Mouse (Mus musculus) MEL (cell line): ENCODE data around the gene Krtcap3. TPM values are rescaled to one million over a fixed set of nuclear protein-coding genes. Genes with fewer than 3 reads are reported as not detected.

Experiments
- DNase-seq: peaks from one replicate; pipeline ENCODE4 v3.0.0; 2011; ENCODE audit warnings: low read depth, low spot score
- H3K27ac ChIP-seq: 2 replicates; pipeline ENCODE4 v1.5.1; 2012; ENCODE audit warnings: low read depth, mild to moderate bottlenecking, control low read depth, low read length, moderate library complexity; ENCODE audit not compliant: control insufficient read depth
- H3K27me3 ChIP-seq, 2 experiments: fragments of 150-350 bp in 1 of 2; sonication (generic) in 1 of 2; 2 replicates each; pipeline ENCODE4 v1.6.1; 2012; ENCODE audit warnings: low read length in 2 of 2, mild to moderate bottlenecking in 2 of 2, improper control_type of control experiment in 1 of 2, moderate library complexity in 1 of 2; ENCODE audit not compliant: insufficient read depth in 2 of 2, control insufficient read depth in 1 of 2
- H3K36me3 ChIP-seq, 2 experiments: 2 replicates each; pipeline ENCODE4 v1.6.1; 2012 to 2014; ENCODE audit warnings: low read length in 2 of 2, improper control_type of control experiment in 1 of 2, inconsistent platforms in 1 of 2, mild to moderate bottlenecking in 1 of 2; ENCODE audit not compliant: insufficient read depth in 2 of 2, control insufficient read depth in 1 of 2
- H3K4me1 ChIP-seq, 2 experiments: fragments of 150-350 bp in 1 of 2; sonication (generic) in 1 of 2; 2 replicates each; pipeline ENCODE4 v1.6.1; 2012; ENCODE audit warnings: low read length in 2 of 2, improper control_type of control experiment in 1 of 2, mild to moderate bottlenecking in 1 of 2; ENCODE audit not compliant: insufficient read depth in 2 of 2, control insufficient read depth in 1 of 2
- H3K4me3 ChIP-seq, 2 experiments: fragments of 150-350 bp in 1 of 2; sonication (generic) in 1 of 2; 2 replicates each; pipeline ENCODE4 v1.5.1; 2012; ENCODE audit warnings: low read depth in 2 of 2, low read length in 2 of 2, mild to moderate bottlenecking in 2 of 2, moderate library complexity in 2 of 2, control low read depth in 1 of 2, improper control_type of control experiment in 1 of 2; ENCODE audit not compliant: control insufficient read depth in 1 of 2, insufficient read depth in 1 of 2
- H3K79me2 ChIP-seq: 2 replicates; pipeline ENCODE4 v1.6.1; 2012; ENCODE audit warnings: mild to moderate bottlenecking, low read length, moderate library complexity; ENCODE audit not compliant: control insufficient read depth, poor library complexity, insufficient read depth
- H3K9ac ChIP-seq: 2 replicates; pipeline ENCODE4 v1.6.1; 2012; ENCODE audit warnings: low read depth, mild to moderate bottlenecking, control low read depth, low read length, moderate library complexity; ENCODE audit not compliant: control insufficient read depth, poor library complexity, severe bottlenecking
- H3K9me3 ChIP-seq: fragments of 150-350 bp; sonication (generic); replicated peaks from 2 replicates; pipeline ENCODE4 v1.6.1; 2012; ENCODE audit warnings: mild to moderate bottlenecking, low read length, improper control_type of control experiment, moderate library complexity; ENCODE audit not compliant: insufficient read depth
- CHD1 ChIP-seq: IDR thresholded peaks from 2 replicates; pipeline ENCODE4 v1.6.1; 2012; ENCODE audit warnings: low read depth, mild to moderate bottlenecking, inconsistent platforms, low read length, improper control_type of control experiment
- CHD2 ChIP-seq: IDR thresholded peaks from 2 replicates; pipeline ENCODE4 v1.6.1; 2011; ENCODE audit warnings: low read length, improper control_type of control experiment
- CTCF ChIP-seq, 3 experiments: IDR thresholded peaks in 2 of 3; conservative IDR thresholded peaks in 1 of 3; 2 replicates each; pipeline ENCODE4 v1.5.1; 2011 to 2012; ENCODE audit warnings: low read length in 3 of 3, low read depth in 2 of 3, mild to moderate bottlenecking in 2 of 3, improper control_type of control experiment in 1 of 3, inconsistent platforms in 1 of 3, mixed read lengths in 1 of 3, moderate library complexity in 1 of 3; ENCODE audit not compliant: control insufficient read depth in 1 of 3, insufficient read depth in 1 of 3, poor library complexity in 1 of 3, severe bottlenecking in 1 of 3
- E2F4 ChIP-seq: IDR thresholded peaks from 2 replicates; pipeline ENCODE4 v1.6.1; 2011; ENCODE audit warnings: low read depth, low read length, improper control_type of control experiment, borderline replicate concordance
- ELF1 ChIP-seq: IDR thresholded peaks from 2 replicates; pipeline ENCODE4 v1.6.1; 2014; ENCODE audit warnings: low read depth, mild to moderate bottlenecking, inconsistent platforms, low read length, improper control_type of control experiment, moderate library complexity
- GABPA ChIP-seq: IDR thresholded peaks from 2 replicates; pipeline ENCODE4 v1.6.1; 2012; ENCODE audit warnings: low read depth, mild to moderate bottlenecking, inconsistent platforms, low read length, improper control_type of control experiment, moderate library complexity
- GATA1 ChIP-seq: IDR thresholded peaks from 2 replicates; pipeline ENCODE4 v1.6.1; 2011; ENCODE audit warnings: low read depth, low read length, improper control_type of control experiment
- HCFC1 ChIP-seq: IDR thresholded peaks from 2 replicates; pipeline ENCODE4 v1.6.1; 2012; ENCODE audit warnings: low read depth, mild to moderate bottlenecking, inconsistent platforms, low read length, improper control_type of control experiment, moderate library complexity
- KAT2A ChIP-seq: conservative IDR thresholded peaks from 2 replicates; pipeline ENCODE4 v1.6.1; 2012; ENCODE audit warnings: low read depth, low read length, improper control_type of control experiment, inconsistent platforms
- MAFK ChIP-seq: IDR thresholded peaks from 2 replicates; pipeline ENCODE4 v1.6.1; 2011; ENCODE audit warnings: low read depth, mild to moderate bottlenecking, low read length, improper control_type of control experiment, borderline replicate concordance
- MAX ChIP-seq: IDR thresholded peaks from 2 replicates; pipeline ENCODE4 v1.6.1; 2011; ENCODE audit warnings: low read length, improper control_type of control experiment
- NRF1 ChIP-seq: IDR thresholded peaks from 2 replicates; pipeline ENCODE4 v1.6.1; 2014; ENCODE audit warnings: low read depth, mild to moderate bottlenecking, inconsistent platforms, low read length, improper control_type of control experiment, moderate library complexity; ENCODE audit not compliant: poor library complexity, insufficient read depth, severe bottlenecking
- POLR2A ChIP-seq, 2 experiments: IDR thresholded peaks; 2 replicates each; pipeline ENCODE4 v1.6.1; 2011 to 2012; ENCODE audit warnings: low read length in 2 of 2, mild to moderate bottlenecking in 2 of 2, control low read depth in 1 of 2, improper control_type of control experiment in 1 of 2, low read depth in 1 of 2, moderate library complexity in 1 of 2; ENCODE audit not compliant: control insufficient read depth in 1 of 2, insufficient read depth in 1 of 2, poor library complexity in 1 of 2
- POLR2AphosphoS2 ChIP-seq: IDR thresholded peaks from 2 replicates; pipeline ENCODE4 v1.6.1; 2011; ENCODE audit warnings: low read length, improper control_type of control experiment
- TAL1 ChIP-seq: IDR thresholded peaks from 2 replicates; pipeline ENCODE4 v1.6.1; 2012; ENCODE audit warnings: mild to moderate bottlenecking, inconsistent platforms, low read length, moderate library complexity, mixed read lengths
- TBP ChIP-seq: IDR thresholded peaks from 2 replicates; pipeline ENCODE4 v1.8.0; 2011; ENCODE audit warnings: low read depth, low read length, improper control_type of control experiment
- TCF12 ChIP-seq: IDR thresholded peaks from 2 replicates; pipeline ENCODE4 v1.6.1; 2014; ENCODE audit warnings: low read depth, mild to moderate bottlenecking, inconsistent platforms, low read length, improper control_type of control experiment, moderate library complexity
- USF1 ChIP-seq: IDR thresholded peaks from 2 replicates; pipeline ENCODE4 v1.6.1; 2014; ENCODE audit warnings: low read depth, mild to moderate bottlenecking, inconsistent platforms, low read length, improper control_type of control experiment, moderate library complexity
- ZC3H11A ChIP-seq: IDR thresholded peaks from 2 replicates; pipeline ENCODE4 v1.6.1; 2012; ENCODE audit warnings: low read depth, mild to moderate bottlenecking, inconsistent platforms, low read length, improper control_type of control experiment
- ZKSCAN1 ChIP-seq: IDR thresholded peaks from 2 replicates; pipeline ENCODE4 v1.6.1; 2012; ENCODE audit warnings: low read depth, mild to moderate bottlenecking, inconsistent platforms, low read length, improper control_type of control experiment, moderate library complexity
- ZNF384 ChIP-seq: IDR thresholded peaks from 2 replicates; pipeline ENCODE4 v1.6.1; 2012; ENCODE audit warnings: low read depth, mild to moderate bottlenecking, inconsistent platforms, low read length, improper control_type of control experiment
- polyA plus RNA-seq, 2 experiments: library from polyadenylated mRNA; stranded (reverse) in 1 of 2; unstranded in 1 of 2; fragments of >175 nt in 1 of 2; fragments of >200 nt in 1 of 2; gene quantifications; 2 replicates each; pipeline versions ENCODE4 v1.2.1 to v1.2.4; 2012; ENCODE audit warnings: low replicate concordance in 2 of 2, low read depth in 1 of 2; ENCODE audit not compliant: insufficient read length in 2 of 2, insufficient read depth in 1 of 2, missing spikeins in 1 of 2
- total RNA-seq: library from RNA; depleted of rRNA; stranded (reverse); fragments of 300-350 nt; gene quantifications from 2 replicates; pipeline ENCODE4 v1.2.3, GENCODE M21; 2012

Krtcap3 gene
- total and polyA plus RNA-seq, 3 experiments = 1.2 to 3.3 TPM; not detected in 1

GRCm38 (mm10) chr5:31294964-31295605 lies 43.6 kb downstream of the Krtcap3 start:
- Histone ChIP-seq H3K27ac (no peak overlapping the region), H3K4me3 (no peak overlapping the region), H3K79me2 (no peaks in the 10 kb centered on the region), H3K27me3 (peaks cover 2 to 6% of the 10 kb centered on the region in 2 experiments), H3K9me3 (no peaks in the 10 kb centered on the region), H3K9ac (no peak overlapping the region), H3K4me1 (peaks cover 6 to 17% of the 10 kb centered on the region in 2 experiments), H3K36me3 (peaks cover 0 to 15% of the 10 kb centered on the region in 2 experiments; a peak in 2 of 4 replicates)
- DNase-seq = no peak
- TF ChIP-seq TBP (no peak), E2F4 (no peak), USF1 (no peak), GABPA (no peak), CTCF (IDR thresholded peaks at IDR 0.05 in 2 of 3, conservative IDR thresholded peaks at IDR 0.05 in 1 of 3; ENCODE audit: control insufficient read depth in 1 of 3, insufficient read depth in 1 of 3, low read depth in 2 of 3, low read length in 3 of 3, poor library complexity in 1 of 3, severe bottlenecking in 1 of 3) (no peak), ZC3H11A (no peak), TCF12 (no peak), HCFC1 (no peak), CHD2 (no peak)

GRCm38 (mm10) chr5:31295606-31296141 lies 44.2 kb downstream of the Krtcap3 start, which contains the start of gene Fndc4:
Gene Fndc4 (minus strand): TSS chr5:31296080.
- no peak for DNase-seq
- Histone ChIP-seq H3K9ac (no peak within 1 kb of the TSS), H3K9me3 (no peaks in the 10 kb centered on the region), H3K79me2 (no peaks in the 10 kb centered on the region), H3K27ac (no peak within 1 kb of the TSS), H3K36me3 (peaks cover 0 to 13% of the 10 kb centered on the region in 2 experiments; a peak in 2 of 4 replicates), H3K4me3 (no peak within 1 kb of the TSS), H3K4me1 (peaks cover 5 to 14% of the 10 kb centered on the region in 2 experiments), H3K27me3 (peaks cover 2 to 6% of the 10 kb centered on the region in 2 experiments)
- TF ChIP-seq TBP = no peak
- no peak for TF ChIP-seq USF1
- no peak for TF ChIP-seq HCFC1
- no peak for TF ChIP-seq CTCF (IDR thresholded peaks at IDR 0.05 in 2 of 3, conservative IDR thresholded peaks at IDR 0.05 in 1 of 3; ENCODE audit: control insufficient read depth in 1 of 3, insufficient read depth in 1 of 3, low read depth in 2 of 3, low read length in 3 of 3, poor library complexity in 1 of 3, severe bottlenecking in 1 of 3)
- no peak for TF ChIP-seq POLR2AphosphoS2

- H3K36me3 ChIP-seq = peaks cover 0 to 6% of the 10 kb centered on the region in 2 experiments; a peak in 2 of 4 replicates
- H3K27me3 ChIP-seq = peaks cover 4 to 6% of the 10 kb centered on the region in 2 experiments
- H3K9ac ChIP-seq = no peak within 1 kb of the TSS
- DNase-seq = no peak
- no peaks in the 10 kb centered on the region for H3K79me2 ChIP-seq
- H3K4me3 ChIP-seq = no peak within 1 kb of the TSS
- no peak within 1 kb of the TSS for H3K27ac ChIP-seq
- H3K9me3 ChIP-seq = no peaks in the 10 kb centered on the region
- H3K4me1 ChIP-seq = 0 out of 4 replicates have a peak, but pooled peaks cover 0 to 7% of the 10 kb centered on the region in 2 experiments
- no peak for TF ChIP-seq NRF1
- TF ChIP-seq MAFK = no peak
- TF ChIP-seq ZKSCAN1 = no peak
- no peak for TF ChIP-seq ZNF384
- no peak for TF ChIP-seq GABPA
- TF ChIP-seq POLR2A (IDR thresholded peaks at IDR 0.05; ENCODE audit: control insufficient read depth in 1 of 2, insufficient read depth in 1 of 2, low read depth in 1 of 2, low read length in 2 of 2, poor library complexity in 1 of 2) = no peak
- TF ChIP-seq E2F4 = no peak
- TF ChIP-seq CHD1 = no peak
- no peak for TF ChIP-seq TAL1
- TF ChIP-seq GATA1 = no peak
- no peak for TF ChIP-seq HCFC1
- no peak for TF ChIP-seq MAX
- TF ChIP-seq KAT2A = no peak
- no peak for TF ChIP-seq CTCF (IDR thresholded peaks at IDR 0.05 in 2 of 3, conservative IDR thresholded peaks at IDR 0.05 in 1 of 3; ENCODE audit: control insufficient read depth in 1 of 3, insufficient read depth in 1 of 3, low read depth in 2 of 3, low read length in 3 of 3, poor library complexity in 1 of 3, severe bottlenecking in 1 of 3)
- no peak for TF ChIP-seq ELF1
Measured at GRCm38 (mm10) chr5:31297047-31297757, 45.7 kb downstream of the Krtcap3 start, which contains the start of gene Gckr. Gene Gckr (plus strand): TSS chr5:31297443.
